Mouse (Mus musculus): ENCODE results near the gene Piga.

Piga gene

GRCm38 (mm10) chrX:164419471-164419939 lies at the start of gene Piga:
Gene Piga (plus strand): TSS chrX:164419787.
- DNase-seq (ENCODE audit: low spot score), result peak; percentile 87

DNA sequence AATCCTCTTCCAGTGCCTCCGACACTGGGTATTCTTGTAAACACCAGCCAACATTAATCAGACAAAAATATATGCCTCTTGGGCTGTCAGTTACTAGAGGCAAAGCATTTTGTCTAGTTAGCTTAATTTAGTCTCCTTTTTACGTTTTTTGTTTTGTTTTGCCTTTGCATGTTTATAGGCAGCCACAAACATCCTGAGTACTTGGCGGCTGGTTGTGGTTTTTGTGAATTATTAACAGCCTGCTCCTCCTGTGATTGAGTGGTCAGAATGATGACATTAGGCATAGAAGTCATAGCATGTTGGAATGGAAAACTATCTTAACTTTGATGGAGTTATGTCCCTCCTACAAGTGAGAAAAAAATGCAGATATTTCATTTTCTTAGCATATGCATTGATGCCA lies 49.0 kb upstream of the Piga start:
- no peak for DNase-seq (ENCODE audit: low spot score)

DNA sequence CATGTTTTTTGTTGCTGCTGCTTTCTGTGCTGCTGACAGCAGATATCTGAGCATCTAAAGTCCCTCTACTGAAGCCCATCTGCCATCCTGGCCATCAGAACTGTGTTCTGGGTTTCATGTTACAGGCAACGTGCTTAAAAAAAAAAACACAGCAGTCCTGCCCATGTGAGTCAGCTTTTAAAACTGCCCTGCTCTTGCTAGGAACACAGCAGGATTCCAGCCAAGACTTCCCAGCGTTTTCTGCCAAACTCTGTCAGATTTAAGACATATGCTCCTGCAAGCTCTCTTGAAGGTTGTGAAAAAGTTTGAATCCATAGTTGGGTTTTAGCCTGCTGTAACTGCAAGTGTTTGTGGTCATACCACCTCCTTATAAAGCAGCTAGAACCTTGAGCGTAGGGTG lies 46.5 kb upstream of the Piga start, which contains the start of gene Vegfd:
Vegfd (plus strand) TSS at position 298 of the 400 bp plus-strand sequence.
- peak; percentile 34 for DNase-seq (ENCODE audit: low spot score)

GRCm38 (mm10) chrX:164374586-164374985 lies 45.0 kb upstream of the Piga start:
- no peak for DNase-seq (ENCODE audit: low spot score)

- DNase-seq (ENCODE audit: low spot score), result no peak
Measured at GRCm38 (mm10) chrX:164379721-164380120, 39.9 kb upstream of the Piga start.

DNA sequence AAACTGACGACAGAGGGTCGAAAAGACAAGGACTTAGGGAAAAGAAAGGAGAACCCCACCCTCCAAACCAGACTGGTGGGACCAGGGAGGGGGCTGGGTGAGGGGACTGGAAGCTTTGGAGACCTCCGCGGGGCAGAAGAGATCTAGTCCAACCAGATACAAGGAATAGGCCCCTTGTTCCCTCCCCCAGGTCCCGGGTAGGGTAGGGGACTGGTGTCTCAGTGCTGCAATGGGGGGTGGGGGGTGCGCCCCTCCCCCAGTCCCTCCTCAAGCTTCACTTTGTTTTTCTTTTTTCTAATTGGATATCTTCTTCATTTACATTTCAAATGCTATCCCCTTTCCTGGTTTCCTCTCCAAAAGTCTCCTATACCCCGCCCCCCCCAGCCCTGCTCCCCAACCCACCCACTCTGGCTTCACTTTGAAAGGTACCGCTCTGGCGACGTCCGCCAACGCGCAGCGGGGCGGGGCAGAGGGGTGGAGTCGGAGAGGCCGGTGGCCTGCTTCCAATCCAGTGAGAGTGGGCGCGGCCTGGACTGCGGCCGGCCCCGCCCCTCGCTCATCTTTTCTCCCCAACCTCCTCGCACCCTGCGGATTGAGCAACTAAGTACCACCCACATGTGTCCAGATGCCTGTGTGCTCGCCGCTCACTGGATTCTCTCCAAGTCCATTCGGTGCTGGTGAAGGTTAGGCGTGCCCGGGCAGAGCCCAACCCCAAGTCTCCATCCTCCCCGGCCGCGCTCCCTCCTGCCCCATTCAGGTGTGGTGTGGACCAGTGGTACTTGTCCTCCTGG lies 37.8 kb upstream of the Piga start:
- peak; percentile 89 for DNase-seq (ENCODE audit: low spot score)

DNA sequence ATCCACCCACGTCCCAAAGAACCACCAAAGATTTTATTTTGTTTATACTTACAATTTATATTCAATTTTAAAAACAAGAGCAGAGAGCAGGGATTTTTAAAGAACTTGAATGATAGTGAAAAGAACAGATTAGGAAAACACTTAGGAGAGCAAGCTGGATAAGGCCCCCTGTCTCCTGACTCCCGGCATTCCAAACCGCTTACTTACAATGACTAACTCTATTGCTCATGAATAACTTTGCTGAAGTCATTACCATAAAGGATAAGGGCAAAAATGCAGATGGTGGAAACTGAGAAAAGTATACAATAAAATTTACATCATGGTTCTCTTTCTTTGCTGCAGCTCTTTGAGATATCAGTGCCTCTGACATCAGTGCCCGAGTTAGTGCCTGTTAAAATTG lies 25.5 kb upstream of the Piga start:
- DNase-seq (ENCODE audit: low spot score), result no peak

GRCm38 (mm10) chrX:164398456-164398855 lies 21.1 kb upstream of the Piga start:
- no peak for DNase-seq (ENCODE audit: low spot score)

DNA sequence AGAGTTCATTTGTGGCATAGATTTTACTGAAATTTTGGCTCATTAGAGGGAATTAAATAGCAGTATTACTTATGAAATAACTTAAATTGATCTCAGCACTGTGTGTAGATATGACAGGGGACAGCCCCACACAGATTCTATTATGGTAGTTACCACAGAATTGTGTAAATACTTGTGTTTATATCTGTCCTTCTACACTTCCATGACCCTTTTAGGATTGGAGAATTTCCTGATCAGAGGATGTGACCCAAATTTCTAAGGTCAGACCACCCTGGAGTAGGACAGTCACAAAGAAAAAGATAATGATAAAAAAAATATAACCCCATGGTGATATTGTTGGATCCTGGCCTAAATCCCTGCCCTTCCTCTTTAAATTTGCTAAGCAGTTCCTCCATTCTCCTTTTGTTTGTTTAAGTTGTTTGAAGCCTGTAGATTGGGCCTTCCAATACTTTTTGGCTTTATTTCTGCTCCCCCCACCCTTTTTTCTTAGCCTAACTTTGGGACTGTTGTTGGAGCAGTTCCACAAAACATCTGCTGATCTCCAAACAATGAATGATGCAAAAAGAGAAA lies 14.4 kb upstream of the Piga start:
- no peak for DNase-seq (ENCODE audit: low spot score)

DNA sequence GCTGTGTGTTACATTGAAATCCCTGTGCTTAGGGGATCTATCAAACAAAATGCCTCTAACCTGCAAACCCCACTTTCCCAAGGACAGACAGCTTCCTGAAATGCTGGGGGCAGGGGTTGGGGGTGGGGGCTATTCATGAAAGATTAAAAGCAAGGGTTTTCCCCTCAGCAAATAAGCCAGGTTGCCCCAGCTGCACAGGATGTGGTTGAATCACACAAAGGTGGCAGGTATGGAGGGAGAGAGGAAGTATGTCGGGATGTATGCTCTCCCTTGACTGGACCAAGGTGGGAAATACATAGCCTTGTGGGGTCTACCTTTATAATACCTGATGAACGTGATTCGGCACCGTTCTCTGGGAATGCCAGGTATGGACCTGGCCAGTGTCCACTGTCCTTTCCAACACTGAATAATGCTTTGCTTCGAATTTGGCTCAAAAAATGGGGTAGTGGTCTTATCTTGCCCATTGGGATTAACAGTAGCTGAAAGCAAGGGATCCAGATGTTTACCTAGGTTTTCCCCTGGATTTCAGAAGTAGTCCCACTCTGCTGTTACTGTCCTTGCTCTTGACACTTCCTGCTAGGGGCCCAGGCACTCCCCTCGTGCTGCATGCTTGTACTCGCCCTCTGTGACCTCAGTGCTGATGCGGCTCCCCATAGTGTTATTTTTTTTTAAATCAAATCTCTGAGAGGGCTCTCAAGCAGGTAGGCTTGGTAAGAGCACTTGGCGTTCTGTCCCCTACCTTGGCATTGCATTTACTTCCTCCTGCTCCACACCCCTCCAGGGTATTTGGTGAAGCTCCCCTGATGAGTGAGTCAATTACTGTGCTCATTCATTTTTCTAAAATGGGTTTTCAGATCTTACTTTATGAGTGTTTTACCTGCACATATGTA lies 13.2 kb upstream of the Piga start:
- DNase-seq (ENCODE audit: low spot score), result no peak

- no peak for DNase-seq (ENCODE audit: low spot score)
Measured at GRCm38 (mm10) chrX:164408301-164408927, 11.2 kb upstream of the Piga start.

DNA sequence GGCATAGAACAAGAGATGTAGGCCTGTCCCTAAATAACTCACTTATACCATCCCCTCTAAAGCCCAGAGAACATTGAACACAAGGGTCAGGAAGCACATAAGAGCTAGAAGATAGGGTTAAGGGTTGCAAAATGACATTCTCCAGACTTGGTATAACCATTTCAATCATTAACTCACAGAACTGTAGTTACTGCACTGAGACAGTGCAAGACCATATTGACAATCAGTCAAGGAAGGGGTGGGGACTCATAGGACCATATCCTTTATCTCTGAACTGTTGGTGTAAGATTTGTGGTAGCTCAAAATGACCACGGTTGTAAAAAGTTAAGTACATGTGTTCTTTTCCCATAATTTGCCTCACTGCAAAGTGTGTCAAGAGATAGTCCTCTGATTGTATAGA lies 9.0 kb upstream of the Piga start:
- DNase-seq (ENCODE audit: low spot score), result no peak

GRCm38 (mm10) chrX:164416803-164417202 lies 2.8 kb upstream of the Piga start:
- DNase-seq (ENCODE audit: low spot score), result no peak

DNA sequence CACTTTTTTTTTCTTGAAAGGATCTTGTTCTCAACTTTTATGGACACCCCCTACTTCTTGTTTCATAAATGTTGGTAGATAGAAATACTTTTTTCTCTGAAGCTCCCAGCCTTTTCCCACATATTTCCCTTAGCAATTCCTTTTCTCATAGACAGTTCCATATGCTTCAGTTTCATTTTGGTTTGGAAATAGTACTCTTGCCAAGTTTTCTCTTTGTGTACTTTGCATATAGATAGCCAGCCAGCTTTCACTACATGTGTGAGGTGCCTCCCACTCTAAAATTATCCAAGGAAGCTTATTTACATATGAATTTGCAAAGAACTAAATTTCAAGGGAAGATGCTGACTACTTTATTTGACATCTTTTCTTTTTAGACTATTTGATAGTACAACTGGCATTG lies 1.6 kb upstream of the Piga start:
- no peak for DNase-seq (ENCODE audit: low spot score)

GRCm38 (mm10) chrX:164419955-164420354 lies 368 bp downstream of the Piga start:
- DNase-seq (ENCODE audit: low spot score), result no peak

GRCm38 (mm10) chrX:164420518-164420917 lies 931 bp downstream of the Piga start:
- no peak for DNase-seq (ENCODE audit: low spot score)

DNA sequence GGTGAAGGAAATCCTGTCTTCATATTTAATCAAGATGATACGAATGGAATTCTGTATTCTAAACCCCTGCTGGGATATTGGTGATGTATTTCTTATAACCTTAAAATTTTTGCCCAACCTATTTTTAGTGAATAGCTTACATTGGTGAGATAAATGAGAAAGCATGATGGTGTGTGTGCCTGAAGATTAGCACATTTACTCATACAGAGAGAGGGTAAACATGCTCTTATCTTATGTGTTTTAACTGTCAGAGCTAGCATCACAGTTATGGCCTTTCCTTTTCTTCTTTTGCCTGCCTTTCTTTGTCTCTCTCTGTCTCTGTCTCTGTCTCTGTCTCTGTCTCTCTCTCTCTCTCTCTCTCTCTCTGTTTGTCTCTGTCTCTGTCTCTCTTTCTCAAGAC lies 5.2 kb downstream of the Piga start:
- DNase-seq (ENCODE audit: low spot score), result no peak

DNA sequence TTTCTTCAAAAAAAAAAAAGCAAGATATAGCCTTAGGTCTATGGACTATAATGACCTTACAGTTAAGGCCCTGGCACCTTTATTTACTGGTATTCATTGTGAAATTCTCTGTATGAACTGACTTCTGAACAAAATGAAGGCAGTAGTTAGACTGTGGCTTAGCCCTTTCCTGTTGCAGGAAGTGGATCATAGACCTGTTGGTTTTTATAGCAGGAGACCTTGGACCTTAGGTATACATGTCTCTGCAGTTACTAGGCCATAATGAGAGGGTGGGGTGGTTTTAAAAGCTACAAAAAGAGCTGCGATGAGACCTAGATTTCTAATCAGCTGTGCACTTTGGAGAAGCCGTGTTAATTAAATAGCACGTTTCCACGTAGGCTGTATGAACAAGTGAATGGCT lies 7.7 kb downstream of the Piga start:
- DNase-seq (ENCODE audit: low spot score), result no peak

- no peak for DNase-seq (ENCODE audit: low spot score)
Measured at GRCm38 (mm10) chrX:164428224-164428623, 8.6 kb downstream of the Piga start.

DNA sequence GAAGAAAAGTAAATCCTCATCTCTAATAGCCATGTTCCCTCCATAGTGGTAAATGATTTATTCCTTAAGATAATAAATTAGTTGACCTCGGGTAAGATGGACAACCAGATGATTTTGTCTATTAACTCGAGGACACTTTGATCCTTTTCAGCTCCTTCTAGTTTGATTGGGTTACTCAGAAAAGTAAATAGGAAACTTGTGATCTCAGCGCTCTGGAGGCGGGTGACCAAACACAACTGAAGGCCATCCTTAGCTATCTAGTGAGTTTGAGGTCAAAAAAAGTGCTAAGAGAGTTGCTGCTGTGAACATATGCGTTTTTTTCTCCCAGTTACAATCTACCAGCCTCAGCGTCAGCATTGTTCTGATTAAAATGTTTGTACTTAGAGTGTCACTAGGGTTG lies 11.0 kb downstream of the Piga start:
- DNase-seq (ENCODE audit: low spot score), result no peak

GRCm38 (mm10) chrX:164431133-164431532 lies 11.5 kb downstream of the Piga start:
- DNase-seq (ENCODE audit: low spot score), result no peak

DNA sequence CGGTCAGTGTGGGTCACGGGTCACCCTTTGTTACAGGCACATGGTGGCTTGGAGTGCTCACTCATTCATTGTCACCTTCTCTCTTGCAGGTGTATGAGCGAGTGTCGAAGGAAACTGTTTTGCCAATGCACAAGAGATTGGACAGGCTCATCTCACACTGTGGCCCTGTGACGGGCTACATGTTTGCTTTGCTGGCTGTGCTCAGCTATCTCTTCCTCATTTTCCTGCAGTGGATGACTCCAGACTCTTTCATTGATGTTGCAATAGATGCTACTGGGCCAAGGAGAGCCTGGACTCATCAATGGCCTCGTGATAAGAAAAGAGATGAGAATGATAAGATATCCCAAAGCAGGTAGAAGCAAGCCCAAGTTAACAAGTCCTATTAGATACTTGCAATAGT lies 12.0 kb downstream of the Piga start:
- no peak for DNase-seq (ENCODE audit: low spot score)

Data from testis, postnatal 10 days (tissue).